Mouse (Mus musculus) liver, embryonic 12.5 days (tissue): ENCODE data around the gene Plxna4. TPM values are rescaled to one million over a fixed set of nuclear protein-coding genes. Genes with fewer than 3 reads are reported as not detected.

ENCODE experiments used
- ATAC-seq: fragments of 200-750 bp; cut with Nextera tagmentation; 2 replicates; pipeline ENCODE4 v1.8.0; 2017; ENCODE audit warnings: moderate number of reproducible peaks, mild to moderate bottlenecking, moderate library complexity
- H3K27ac ChIP-seq: fragments of 300-500 bp; sonication (generic); 2 replicates; pipeline ENCODE4 v1.5.1; 2016; ENCODE audit warnings: mild to moderate bottlenecking
- H3K27me3 ChIP-seq: fragments of 300-500 bp; sonication (generic); replicated peaks from 2 replicates; pipeline ENCODE4 v1.6.1; 2016; ENCODE audit warnings: mild to moderate bottlenecking, moderate library complexity
- H3K36me3 ChIP-seq: fragments of 300-500 bp; sonication (generic); 2 replicates; pipeline ENCODE4 v1.6.1; 2016; ENCODE audit warnings: mild to moderate bottlenecking, moderate library complexity
- H3K4me1 ChIP-seq: fragments of 300-500 bp; sonication (generic); 2 replicates; pipeline ENCODE4 v1.6.1; 2016
- H3K4me2 ChIP-seq: fragments of 300-500 bp; sonication (generic); 2 replicates; pipeline ENCODE4 v1.6.1; 2016; ENCODE audit warnings: mild to moderate bottlenecking, moderate library complexity
- H3K4me3 ChIP-seq: fragments of 300-500 bp; sonication (generic); 2 replicates; pipeline ENCODE4 v1.5.1; 2016; ENCODE audit warnings: mild to moderate bottlenecking, moderate library complexity
- H3K9ac ChIP-seq: fragments of 300-500 bp; sonication (generic); 2 replicates; pipeline ENCODE4 v1.6.1; 2016; ENCODE audit warnings: mild to moderate bottlenecking, moderate library complexity
- H3K9me3 ChIP-seq: fragments of 300-500 bp; sonication (generic); replicated peaks from 2 replicates; pipeline ENCODE4 v1.6.1; 2016; ENCODE audit warnings: mild to moderate bottlenecking, moderate library complexity
- WGBS: fragments of 180-500 bp; shearing (Covaris S2); methylation state at CpG from one replicate; pipeline ENCODE4 v1.1.7; 2016; ENCODE audit not compliant: insufficient replicate concordance; 5-methylcytosine and 5-hydroxymethylcytosine counted together
- polyA plus RNA-seq: library from polyadenylated mRNA; unstranded; fragments of >200 nt; fragmentation: Nextera tagmentation; extraction: Ambion mirVana; gene quantifications from 2 replicates; pipeline ENCODE4 v1.2.1, GENCODE M21; 2016

Plxna4 gene
- polyA plus RNA-seq, 1 experiment from 2014 or later = 0.79 TPM

DNA sequence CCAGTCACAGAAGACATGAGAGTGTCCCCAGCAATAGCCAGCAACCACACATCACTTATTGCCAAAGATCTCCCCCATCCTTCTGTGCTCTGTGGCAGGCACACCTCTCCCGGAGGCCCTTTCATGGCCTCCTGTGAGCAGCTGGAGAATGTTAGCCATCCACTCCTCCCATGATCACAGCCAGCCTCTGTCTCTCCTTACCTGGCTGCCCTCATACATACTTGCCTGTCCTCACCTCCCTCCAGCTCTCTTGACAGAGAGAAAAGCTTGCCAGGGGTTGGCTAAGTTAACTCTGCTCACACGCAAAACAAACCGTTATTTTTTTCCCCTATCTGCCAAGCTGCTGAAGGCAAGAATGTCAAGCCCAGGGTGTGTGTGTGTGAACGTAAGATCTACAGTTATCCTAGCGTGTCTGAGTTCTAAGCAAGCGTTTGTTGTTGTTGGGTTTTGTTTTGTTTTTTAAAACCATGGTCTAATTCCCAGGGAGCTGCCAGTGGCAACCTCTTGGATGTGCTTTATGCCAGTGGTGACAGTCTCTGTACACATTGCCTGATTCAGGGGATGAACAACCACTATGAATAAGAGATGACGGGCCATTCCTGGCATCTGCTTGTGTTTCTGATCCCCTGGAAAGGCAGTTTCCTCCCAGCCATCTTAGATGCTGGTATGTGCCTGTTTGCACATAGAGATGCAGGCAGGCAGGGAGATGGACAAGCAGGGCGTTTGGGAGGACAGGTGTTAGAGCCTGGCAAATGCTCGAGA lies 257.8 kb downstream of the Plxna4 start:
- Histone ChIP-seq H3K9ac (no peak overlapping the region), H3K36me3 (no peaks in the 10 kb centered on the region), H3K27me3 (peaks cover 30% of the 10 kb centered on the region), H3K4me1 (no peaks in the 10 kb centered on the region), H3K9me3 (no peaks in the 10 kb centered on the region), H3K4me3 (no peak overlapping the region), H3K4me2 (no peak overlapping the region), H3K27ac (no peak overlapping the region)
- 62% methylated on average over 9 of the region's 9 CpGs for WGBS
- ATAC-seq = no peak

- peaks cover 30% of the 10 kb centered on the region for H3K27me3 ChIP-seq
- no peak overlapping the region for H3K4me3 ChIP-seq
- H3K4me2 ChIP-seq = no peak overlapping the region
- no peak overlapping the region for H3K27ac ChIP-seq
- ATAC-seq = no peak
- no peaks in the 10 kb centered on the region for H3K4me1 ChIP-seq
- no peak overlapping the region for H3K9ac ChIP-seq
- H3K36me3 ChIP-seq = no peaks in the 10 kb centered on the region
- WGBS = 1% methylated on average over 8 of the region's 8 CpGs
- no peaks in the 10 kb centered on the region for H3K9me3 ChIP-seq
These were observed 260.0 kb downstream of the Plxna4 start for GRCm38 (mm10) chr6:32328028-32328427.

GRCm38 (mm10) chr6:32327173-32327572 lies 260.8 kb downstream of the Plxna4 start:
- no peak overlapping the region for H3K4me3 ChIP-seq
- no peaks in the 10 kb centered on the region for H3K36me3 ChIP-seq
- H3K27ac ChIP-seq = no peak overlapping the region
- WGBS = 28% methylated on average over 5 of the region's 5 CpGs
- H3K9ac ChIP-seq = no peak overlapping the region
- no peak overlapping the region for H3K4me2 ChIP-seq
- H3K27me3 ChIP-seq = peaks cover 30% of the 10 kb centered on the region
- no peaks in the 10 kb centered on the region for H3K9me3 ChIP-seq
- no peaks in the 10 kb centered on the region for H3K4me1 ChIP-seq
- ATAC-seq = no peak

DNA sequence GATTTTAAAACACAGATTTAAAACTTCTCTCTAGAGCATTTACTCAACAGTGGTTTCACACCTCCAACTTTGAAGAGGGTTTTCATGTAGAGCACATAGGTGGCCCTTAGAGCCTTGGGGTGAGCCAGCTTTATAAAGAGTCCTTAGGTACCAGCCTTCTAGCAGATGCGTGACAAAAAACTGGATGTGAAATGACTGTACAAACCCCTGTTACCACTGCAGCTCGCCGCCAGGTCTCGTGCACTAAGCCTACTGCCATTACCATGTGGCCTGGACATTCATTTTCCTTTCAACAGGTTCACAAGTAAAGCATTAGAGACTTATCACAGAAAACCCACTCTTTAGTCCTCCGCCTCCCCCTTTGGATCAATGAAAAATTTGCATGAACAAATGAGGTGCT lies 261.6 kb downstream of the Plxna4 start:
- no peaks in the 10 kb centered on the region for H3K4me1 ChIP-seq

DNA sequence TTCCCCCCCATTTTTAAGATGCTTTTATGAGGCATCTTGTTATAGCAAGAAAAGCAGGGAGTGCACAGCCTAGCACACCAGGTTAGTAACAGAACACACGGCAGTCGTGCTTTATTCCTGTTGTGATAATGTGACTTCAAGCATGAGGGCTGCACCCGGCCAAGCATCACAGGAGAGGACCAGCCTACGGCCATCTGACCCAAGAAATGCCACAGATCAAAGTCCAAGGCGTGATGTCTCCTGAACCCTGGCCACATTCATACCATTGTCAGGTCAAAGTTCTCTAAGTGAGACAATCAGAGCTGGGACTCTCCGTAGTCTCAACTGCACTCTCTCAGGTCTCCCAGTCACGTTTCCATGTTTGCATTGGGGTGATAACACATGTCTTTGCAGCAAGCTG lies 262.1 kb downstream of the Plxna4 start:
- WGBS = 60% methylated on average over 7 of the region's 7 CpGs
- no peak overlapping the region for H3K4me3 ChIP-seq
- no peaks in the 10 kb centered on the region for H3K9me3 ChIP-seq
- ATAC-seq = no peak
- H3K27me3 ChIP-seq = peaks cover 30% of the 10 kb centered on the region
- H3K4me2 ChIP-seq = no peak overlapping the region
- no peak overlapping the region for H3K27ac ChIP-seq
- no peaks in the 10 kb centered on the region for H3K4me1 ChIP-seq
- no peak overlapping the region for H3K9ac ChIP-seq
- no peaks in the 10 kb centered on the region for H3K36me3 ChIP-seq

More for the DNA sequence above, 261.6 kb downstream of the Plxna4 start:
- WGBS = 69% methylated on average over 5 of the region's 5 CpGs
- Histone ChIP-seq H3K36me3 (no peaks in the 10 kb centered on the region), H3K4me2 (no peak overlapping the region), H3K9me3 (no peaks in the 10 kb centered on the region), H3K27ac (no peak overlapping the region), H3K9ac (no peak overlapping the region), H3K27me3 (peaks cover 30% of the 10 kb centered on the region), H3K4me3 (no peak overlapping the region)
- no peak for ATAC-seq

- H3K4me2 ChIP-seq = no peak overlapping the region
- no peaks in the 10 kb centered on the region for H3K27me3 ChIP-seq
- no peak overlapping the region for H3K27ac ChIP-seq
- ATAC-seq = no peak
- H3K4me3 ChIP-seq = no peak overlapping the region
- no peaks in the 10 kb centered on the region for H3K9me3 ChIP-seq
- H3K36me3 ChIP-seq = no peaks in the 10 kb centered on the region
- no peak overlapping the region for H3K9ac ChIP-seq
- H3K4me1 ChIP-seq = no peaks in the 10 kb centered on the region
- 46% methylated on average over 3 of the region's 3 CpGs for WGBS
These were observed 266.8 kb downstream of the Plxna4 start for GRCm38 (mm10) chr6:32321187-32321586.

- Histone ChIP-seq H3K4me1 (no peaks in the 10 kb centered on the region), H3K36me3 (no peaks in the 10 kb centered on the region), H3K9ac (no peak overlapping the region), H3K27ac (no peak overlapping the region), H3K4me3 (no peak overlapping the region), H3K27me3 (no peaks in the 10 kb centered on the region), H3K9me3 (no peaks in the 10 kb centered on the region), H3K4me2 (no peak overlapping the region)
- ATAC-seq = no peak
- 23% methylated on average over 3 of the region's 3 CpGs for WGBS
These were observed 267.7 kb downstream of the Plxna4 start for GRCm38 (mm10) chr6:32320254-32320653.

- no peak for ATAC-seq
- H3K36me3 ChIP-seq = no peaks in the 10 kb centered on the region
- 56% methylated on average over 8 of the region's 8 CpGs for WGBS
These were observed 270.5 kb downstream of the Plxna4 start for GRCm38 (mm10) chr6:32317470-32317869.

DNA sequence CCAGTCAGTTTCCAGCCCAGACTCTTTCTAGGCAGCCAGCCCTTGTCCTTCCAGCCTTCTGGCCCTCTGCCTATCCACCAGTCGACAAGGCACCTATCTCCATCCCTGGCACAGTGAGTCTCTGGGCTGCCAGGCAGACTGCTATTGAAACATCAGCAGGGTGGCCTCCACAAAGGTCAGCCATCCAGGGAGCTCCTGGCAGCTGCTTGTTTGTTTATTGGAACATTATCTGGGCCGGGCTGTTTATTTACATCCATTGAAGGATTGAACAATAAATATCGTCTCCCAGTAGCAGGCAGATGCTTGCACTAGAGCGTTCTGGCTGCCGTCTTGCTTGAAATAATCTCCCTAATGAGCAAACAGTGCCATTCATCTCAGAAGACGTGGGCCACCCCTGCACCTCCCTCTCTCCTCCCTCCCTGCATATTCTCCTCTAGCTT lies 273.0 kb downstream of the Plxna4 start:
- 55% methylated on average over 6 of the region's 6 CpGs for WGBS
- ATAC-seq = no peak
- Histone ChIP-seq H3K4me1 (no peaks in the 10 kb centered on the region), H3K36me3 (no peaks in the 10 kb centered on the region), H3K27me3 (no peaks in the 10 kb centered on the region), H3K4me2 (no peak overlapping the region), H3K9ac (no peak overlapping the region), H3K27ac (no peak overlapping the region), H3K9me3 (no peaks in the 10 kb centered on the region), H3K4me3 (no peak overlapping the region)

More at GRCm38 (mm10) chr6:32317470-32317869, 270.5 kb downstream of the Plxna4 start:
- H3K9me3 ChIP-seq = no peaks in the 10 kb centered on the region
- no peak overlapping the region for H3K9ac ChIP-seq
- no peak overlapping the region for H3K4me3 ChIP-seq
- no peak overlapping the region for H3K4me2 ChIP-seq
- no peak overlapping the region for H3K27ac ChIP-seq
- no peaks in the 10 kb centered on the region for H3K4me1 ChIP-seq
- H3K27me3 ChIP-seq = no peaks in the 10 kb centered on the region

DNA sequence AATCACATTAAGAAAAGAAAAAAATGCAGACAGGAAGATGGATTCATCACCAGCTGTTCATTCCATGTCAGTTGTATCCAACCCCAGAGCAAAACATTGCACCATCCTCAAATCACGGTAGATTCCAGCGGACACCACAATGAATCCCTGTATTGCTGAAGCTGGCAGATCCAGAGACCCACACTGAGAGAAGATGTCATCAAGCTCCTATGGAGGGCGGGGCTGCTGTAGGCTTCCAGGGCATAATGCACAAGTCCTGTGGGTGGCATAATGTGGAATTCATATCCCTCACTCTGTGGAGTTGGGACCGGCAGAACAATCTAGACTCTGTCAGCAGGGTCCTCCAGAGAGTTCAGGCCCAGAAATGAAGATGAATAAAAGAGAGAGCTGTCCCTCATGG lies 278.8 kb downstream of the Plxna4 start:
- Histone ChIP-seq H3K9me3 (no peaks in the 10 kb centered on the region), H3K9ac (no peak overlapping the region), H3K4me2 (no peak overlapping the region), H3K27me3 (no peaks in the 10 kb centered on the region), H3K4me3 (no peak overlapping the region), H3K36me3 (no peaks in the 10 kb centered on the region), H3K4me1 (no peaks in the 10 kb centered on the region), H3K27ac (no peak overlapping the region)
- ATAC-seq = no peak
- WGBS = 80% methylated on average over 4 of the region's 4 CpGs

GRCm38 (mm10) chr6:32300611-32301010 lies 287.4 kb downstream of the Plxna4 start:
- Histone ChIP-seq H3K4me1 (no peaks in the 10 kb centered on the region), H3K4me3 (no peak overlapping the region), H3K27me3 (no peaks in the 10 kb centered on the region), H3K9ac (no peak overlapping the region), H3K9me3 (no peaks in the 10 kb centered on the region), H3K4me2 (no peak overlapping the region), H3K27ac (no peak overlapping the region), H3K36me3 (no peaks in the 10 kb centered on the region)
- WGBS = 76% methylated on average over 2 of the region's 2 CpGs
- ATAC-seq = no peak

GRCm38 (mm10) chr6:32281457-32281856 lies 306.5 kb downstream of the Plxna4 start:
- Histone ChIP-seq H3K4me3 (no peak overlapping the region), H3K27me3 (no peaks in the 10 kb centered on the region), H3K36me3 (no peaks in the 10 kb centered on the region), H3K4me1 (no peaks in the 10 kb centered on the region), H3K27ac (no peak overlapping the region), H3K4me2 (no peak overlapping the region), H3K9me3 (no peaks in the 10 kb centered on the region), H3K9ac (no peak overlapping the region)
- no peak for ATAC-seq

DNA sequence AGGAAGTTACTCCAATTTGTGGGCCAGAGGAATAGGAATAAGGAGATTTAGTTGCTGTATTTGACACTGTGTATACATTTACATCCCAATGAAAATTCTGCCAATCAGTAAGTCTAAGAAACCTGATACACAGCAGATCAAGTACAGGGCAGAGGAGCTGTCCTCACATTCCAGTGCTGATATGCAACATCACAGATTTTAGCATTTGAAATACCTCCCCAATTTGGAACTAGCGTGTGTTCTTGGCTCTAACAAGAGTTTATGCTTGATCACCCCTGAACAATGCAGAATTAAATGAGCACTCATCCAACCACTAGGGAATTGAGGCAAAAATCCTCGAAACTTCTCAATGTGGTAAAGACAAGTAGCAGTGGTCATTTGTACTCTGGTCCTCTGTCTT lies 307.3 kb downstream of the Plxna4 start:
- 43% methylated on average over 2 of the region's 2 CpGs for WGBS
- Histone ChIP-seq H3K36me3 (no peaks in the 10 kb centered on the region), H3K9ac (no peak overlapping the region), H3K4me2 (no peak overlapping the region), H3K27me3 (no peaks in the 10 kb centered on the region), H3K4me1 (no peaks in the 10 kb centered on the region), H3K4me3 (no peak overlapping the region), H3K27ac (no peak overlapping the region), H3K9me3 (no peaks in the 10 kb centered on the region)
- ATAC-seq = no peak
